Mouse (Mus musculus): ENCODE measurements around the gene Casp6. TPM values are rescaled to one million over a fixed set of nuclear protein-coding genes. Genes with fewer than 3 reads are reported as not detected.
A peak's percentile ranks its signal among the peaks of the same experiment; 100 is the strongest.

Casp6 gene
- polyA plus RNA-seq, 1 experiment from 2014 or later, result 42.3 TPM

DNA sequence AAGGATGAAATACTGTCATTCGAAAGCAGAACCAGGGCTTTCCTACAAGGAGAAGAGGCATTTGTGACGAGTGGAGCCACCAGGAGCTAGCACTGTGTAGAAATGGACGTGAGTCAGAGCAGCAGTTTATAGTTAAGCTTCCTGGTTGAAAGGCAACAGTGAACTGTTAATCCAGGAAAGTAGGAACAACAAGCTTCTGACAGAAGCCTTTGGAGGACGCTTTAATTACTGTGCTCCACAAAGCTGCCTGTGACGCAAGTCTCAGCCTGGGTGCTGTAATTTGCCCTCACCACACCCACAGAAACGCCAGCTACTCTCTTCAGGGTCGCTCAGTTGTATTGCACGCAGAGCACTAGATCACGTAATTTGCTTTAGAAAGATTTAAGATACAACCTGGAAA lies 35.3 kb downstream of the Casp6 start:
- Histone ChIP-seq H3K9ac (ENCODE audit: low read length) (no peak overlapping the region), H3K4me1 (ENCODE audit: control insufficient read depth, insufficient read depth, low read length) (0 out of 2 replicates have a peak, but pooled peaks cover 3% of the 10 kb centered on the region), H3K4me3 (ENCODE audit: low read depth, low read length) (no peak overlapping the region), H3K27me3 (replicated peaks; ENCODE audit: control insufficient read depth, insufficient read depth, low read length) (no peaks in the 10 kb centered on the region), H3K9me3 (replicated peaks; ENCODE audit: control insufficient read depth, low read length) (no peaks in the 10 kb centered on the region), H3K36me3 (ENCODE audit: control insufficient read depth, insufficient read depth, low read length) (no peaks in the 10 kb centered on the region), H3K4me2 (ENCODE audit: low read length) (no peak overlapping the region), H3K27ac (ENCODE audit: low read depth, low read length) (no peak overlapping the region)
- DNase-seq (ENCODE audit: low spot score), result peak; percentile 25
- no peak for ATAC-seq
- WGBS, result 19% methylated on average over 9 of the region's 9 CpGs

DNA sequence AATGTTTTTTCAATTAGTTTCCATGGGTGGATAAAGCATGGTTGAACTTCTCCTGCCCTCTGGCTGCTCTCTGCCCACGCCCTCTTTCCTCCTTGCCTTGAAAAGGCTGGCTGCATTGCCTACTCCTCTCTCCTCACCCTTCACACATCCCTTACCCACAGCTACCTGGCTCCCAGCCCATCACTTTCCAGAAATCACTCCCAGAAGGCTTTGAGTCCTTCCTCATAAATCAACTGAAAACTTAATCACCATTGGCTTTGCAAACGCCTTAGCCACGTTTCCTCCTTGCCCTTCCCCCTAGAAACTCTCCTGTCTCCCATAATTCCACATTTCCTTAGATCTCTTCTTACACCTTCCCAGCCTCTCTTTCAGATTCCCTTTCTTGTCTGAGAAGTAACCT lies 36.6 kb downstream of the Casp6 start:
- no peak overlapping the region for H3K4me2 ChIP-seq (ENCODE audit: low read length)
- no peak overlapping the region for H3K9ac ChIP-seq (ENCODE audit: low read length)
- no peak for ATAC-seq
- H3K4me1 ChIP-seq (ENCODE audit: control insufficient read depth, insufficient read depth, low read length), result 0 out of 2 replicates have a peak, but pooled peaks cover 3% of the 10 kb centered on the region
- no peak overlapping the region for H3K4me3 ChIP-seq (ENCODE audit: low read depth, low read length)
- WGBS, result 71% methylated on average over 3 of the region's 3 CpGs
- H3K9me3 ChIP-seq (replicated peaks; ENCODE audit: control insufficient read depth, low read length), result no peaks in the 10 kb centered on the region
- H3K27ac ChIP-seq (ENCODE audit: low read depth, low read length), result no peak overlapping the region
- DNase-seq (ENCODE audit: low spot score), result no peak
- no peaks in the 10 kb centered on the region for H3K36me3 ChIP-seq (ENCODE audit: control insufficient read depth, insufficient read depth, low read length)
- H3K27me3 ChIP-seq (replicated peaks; ENCODE audit: control insufficient read depth, insufficient read depth, low read length), result no peaks in the 10 kb centered on the region

DNA sequence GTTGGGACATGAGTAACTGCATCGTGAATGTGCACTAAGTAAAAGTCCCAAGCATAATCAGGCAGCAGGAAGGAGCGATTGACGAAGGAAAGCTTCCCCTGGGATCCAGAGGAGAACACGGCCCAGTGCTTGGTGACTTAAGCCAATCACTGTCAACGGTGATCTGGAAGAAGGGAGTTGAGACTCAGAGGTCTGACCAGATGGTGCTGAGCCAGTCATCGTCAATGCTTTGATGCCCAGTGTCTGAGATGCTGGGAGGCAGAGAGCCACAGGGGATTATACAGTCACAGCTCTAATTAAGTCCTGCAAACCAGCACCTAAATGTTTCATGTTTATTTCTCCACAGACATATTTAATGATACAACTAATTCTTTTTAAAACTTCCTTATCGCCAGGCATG lies 37.8 kb downstream of the Casp6 start:
- H3K9me3 ChIP-seq (replicated peaks; ENCODE audit: control insufficient read depth, low read length), result no peaks in the 10 kb centered on the region
- no peak overlapping the region for H3K4me2 ChIP-seq (ENCODE audit: low read length)
- no peak overlapping the region for H3K9ac ChIP-seq (ENCODE audit: low read length)
- no peak for DNase-seq (ENCODE audit: low spot score)
- ATAC-seq, result no peak
- no peak overlapping the region for H3K4me3 ChIP-seq (ENCODE audit: low read depth, low read length)
- 0 out of 2 replicates have a peak, but pooled peaks cover 3% of the 10 kb centered on the region for H3K4me1 ChIP-seq (ENCODE audit: control insufficient read depth, insufficient read depth, low read length)
- H3K27ac ChIP-seq (ENCODE audit: low read depth, low read length), result no peak overlapping the region
- 59% methylated on average over 7 of the region's 7 CpGs for WGBS
- no peaks in the 10 kb centered on the region for H3K27me3 ChIP-seq (replicated peaks; ENCODE audit: control insufficient read depth, insufficient read depth, low read length)
- H3K36me3 ChIP-seq (ENCODE audit: control insufficient read depth, insufficient read depth, low read length), result no peaks in the 10 kb centered on the region

DNA sequence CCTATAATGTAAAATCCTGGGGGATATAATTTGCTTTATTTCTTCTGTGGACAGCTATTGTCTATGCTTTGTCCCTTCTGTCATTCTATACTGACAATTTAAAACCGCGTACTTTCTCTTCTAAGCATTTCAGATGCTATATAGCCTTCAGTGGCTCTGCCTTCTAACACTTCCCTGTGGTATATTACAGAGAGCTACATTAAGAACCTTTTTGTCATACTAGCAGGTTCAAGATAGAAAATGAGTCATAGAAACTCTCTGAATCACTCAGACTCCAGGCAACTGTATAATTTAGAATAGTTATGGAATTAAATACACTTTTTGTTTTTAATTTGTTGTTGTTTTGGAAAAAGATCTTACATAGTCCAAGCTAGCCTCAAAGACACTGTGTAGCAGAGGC lies 39.6 kb downstream of the Casp6 start:
- 0 out of 2 replicates have a peak, but pooled peaks cover 3% of the 10 kb centered on the region for H3K4me1 ChIP-seq (ENCODE audit: control insufficient read depth, insufficient read depth, low read length)
- no peak for ATAC-seq

DNA sequence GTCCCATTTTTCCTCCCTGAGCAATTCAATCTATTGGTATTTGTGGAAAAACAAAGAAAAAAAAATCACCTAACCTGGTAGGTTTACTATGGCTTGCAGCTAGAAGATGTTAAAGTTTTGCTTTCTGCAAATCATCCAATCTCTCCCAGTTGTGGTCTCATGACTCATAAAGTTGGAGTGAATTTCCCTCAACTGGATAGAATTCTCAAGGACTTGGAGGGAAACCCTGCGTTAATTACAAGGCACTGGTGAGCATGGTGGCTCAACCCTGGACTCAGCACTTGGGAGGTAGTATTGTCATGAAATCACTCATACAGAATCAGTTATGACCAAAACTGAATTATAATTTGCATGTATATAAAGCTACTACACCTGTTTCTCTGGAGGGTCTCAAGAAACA lies 40.1 kb downstream of the Casp6 start:
- WGBS, result 91% methylated on average over 1 of the region's 1 CpGs
- H3K4me2 ChIP-seq (ENCODE audit: low read length), result no peak overlapping the region
- DNase-seq (ENCODE audit: low spot score), result no peak
- H3K9me3 ChIP-seq (replicated peaks; ENCODE audit: control insufficient read depth, low read length), result no peaks in the 10 kb centered on the region
- H3K9ac ChIP-seq (ENCODE audit: low read length), result no peak overlapping the region
- H3K4me3 ChIP-seq (ENCODE audit: low read depth, low read length), result no peak overlapping the region
- H3K27me3 ChIP-seq (replicated peaks; ENCODE audit: control insufficient read depth, insufficient read depth, low read length), result no peaks in the 10 kb centered on the region
- no peak overlapping the region for H3K27ac ChIP-seq (ENCODE audit: low read depth, low read length)
- H3K4me1 ChIP-seq (ENCODE audit: control insufficient read depth, insufficient read depth, low read length), result 0 out of 2 replicates have a peak, but pooled peaks cover 3% of the 10 kb centered on the region
- no peaks in the 10 kb centered on the region for H3K36me3 ChIP-seq (ENCODE audit: control insufficient read depth, insufficient read depth, low read length)
- ATAC-seq, result no peak

More for the DNA sequence above, 39.6 kb downstream of the Casp6 start:
- DNase-seq (ENCODE audit: low spot score), result no peak
- Histone ChIP-seq H3K27ac (ENCODE audit: low read depth, low read length) (no peak overlapping the region), H3K4me3 (ENCODE audit: low read depth, low read length) (no peak overlapping the region), H3K36me3 (ENCODE audit: control insufficient read depth, insufficient read depth, low read length) (no peaks in the 10 kb centered on the region), H3K9me3 (replicated peaks; ENCODE audit: control insufficient read depth, low read length) (no peaks in the 10 kb centered on the region), H3K4me2 (ENCODE audit: low read length) (no peak overlapping the region), H3K27me3 (replicated peaks; ENCODE audit: control insufficient read depth, insufficient read depth, low read length) (no peaks in the 10 kb centered on the region), H3K9ac (ENCODE audit: low read length) (no peak overlapping the region)
- 95% methylated on average over 2 of the region's 2 CpGs for WGBS

DNA sequence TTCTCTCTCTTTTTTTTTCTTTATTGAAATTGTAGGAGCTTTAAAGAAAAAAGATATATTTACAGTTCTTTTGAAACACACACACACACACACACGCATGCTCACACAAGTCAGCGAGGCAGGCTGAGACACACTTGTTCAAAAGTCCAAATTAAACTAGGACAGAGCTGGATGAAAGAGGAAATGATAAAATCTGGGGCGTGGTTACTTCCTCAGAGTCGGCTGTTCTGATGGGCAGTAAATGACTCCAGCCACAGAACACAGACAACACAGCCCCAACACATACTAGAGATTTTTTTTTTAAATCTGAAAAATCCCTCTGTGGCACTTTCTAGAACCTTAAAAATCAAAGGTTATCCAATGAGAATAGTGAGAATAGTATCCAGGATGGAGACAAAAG lies 42.6 kb downstream of the Casp6 start:
- Histone ChIP-seq H3K36me3 (ENCODE audit: control insufficient read depth, insufficient read depth, low read length) (no peaks in the 10 kb centered on the region), H3K4me1 (ENCODE audit: control insufficient read depth, insufficient read depth, low read length) (no peaks in the 10 kb centered on the region), H3K9me3 (replicated peaks; ENCODE audit: control insufficient read depth, low read length) (no peaks in the 10 kb centered on the region), H3K27ac (ENCODE audit: low read depth, low read length) (no peak overlapping the region), H3K4me2 (ENCODE audit: low read length) (no peak overlapping the region), H3K4me3 (ENCODE audit: low read depth, low read length) (no peak overlapping the region), H3K27me3 (replicated peaks; ENCODE audit: control insufficient read depth, insufficient read depth, low read length) (no peaks in the 10 kb centered on the region), H3K9ac (ENCODE audit: low read length) (no peak overlapping the region)
- WGBS, result 93% methylated on average over 4 of the region's 4 CpGs
- DNase-seq (ENCODE audit: low spot score) (no peak), ATAC-seq (no peak)

DNA sequence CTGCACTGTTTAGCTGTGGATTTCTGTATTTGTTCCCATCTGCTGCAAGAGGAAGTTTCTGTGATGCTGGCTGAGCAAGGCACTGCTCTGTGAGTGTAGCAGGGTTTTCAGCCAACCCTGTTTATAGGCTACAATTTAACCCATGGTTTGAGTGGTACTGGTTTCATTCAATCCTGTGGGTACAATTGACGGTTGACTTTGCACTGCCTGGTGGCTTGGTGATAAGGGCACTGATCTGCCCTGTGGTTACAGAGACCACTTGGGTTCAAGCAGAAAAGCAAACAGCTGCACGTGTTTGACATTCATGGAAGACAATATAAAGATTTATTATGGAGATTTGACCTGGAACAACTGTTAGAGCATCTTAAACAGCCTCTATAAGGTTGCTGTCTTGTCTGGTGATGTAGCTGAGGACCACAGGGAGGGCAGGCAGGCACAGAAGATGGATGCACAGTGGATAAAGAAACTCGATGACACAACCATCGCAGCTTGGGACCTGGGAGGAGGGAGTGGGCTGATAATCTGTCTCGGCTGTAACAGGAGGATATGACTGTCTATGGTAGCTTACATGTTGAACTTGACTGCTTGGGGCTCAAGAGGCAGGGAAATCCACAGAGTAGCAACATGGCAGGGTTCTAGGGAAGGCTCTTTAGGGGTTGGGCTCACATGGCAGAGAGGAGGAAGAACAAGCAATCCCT lies 45.1 kb downstream of the Casp6 start:
- ATAC-seq (no peak), DNase-seq (ENCODE audit: low spot score) (no peak)
- Histone ChIP-seq H3K27ac (ENCODE audit: low read depth, low read length) (no peak overlapping the region), H3K36me3 (ENCODE audit: control insufficient read depth, insufficient read depth, low read length) (no peaks in the 10 kb centered on the region), H3K9me3 (replicated peaks; ENCODE audit: control insufficient read depth, low read length) (no peaks in the 10 kb centered on the region), H3K4me1 (ENCODE audit: control insufficient read depth, insufficient read depth, low read length) (no peaks in the 10 kb centered on the region), H3K9ac (ENCODE audit: low read length) (no peak overlapping the region), H3K4me2 (ENCODE audit: low read length) (no peak overlapping the region), H3K4me3 (ENCODE audit: low read depth, low read length) (no peak overlapping the region), H3K27me3 (replicated peaks; ENCODE audit: control insufficient read depth, insufficient read depth, low read length) (no peaks in the 10 kb centered on the region)
- WGBS, result 84% methylated on average over 5 of the region's 5 CpGs

DNA sequence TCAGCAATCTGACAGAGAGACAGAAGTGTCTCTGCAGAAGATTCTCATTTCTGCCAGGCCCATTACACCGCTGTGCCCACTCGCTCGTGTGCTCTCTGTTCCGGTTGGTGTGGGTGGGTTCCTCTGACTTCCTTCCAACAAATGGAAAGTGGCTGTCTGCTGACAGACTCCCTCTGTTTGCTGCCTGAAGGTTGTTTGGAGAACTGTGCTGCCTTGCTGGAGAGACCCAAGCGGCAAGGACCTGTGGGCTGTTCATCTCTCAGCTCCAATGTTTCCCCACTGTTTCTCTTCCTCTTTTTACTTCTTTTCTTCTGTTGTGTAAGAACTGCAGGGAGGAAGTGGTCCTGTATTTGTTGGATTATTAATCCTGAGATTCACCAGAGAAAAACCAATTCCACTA lies 47.1 kb downstream of the Casp6 start:
- Histone ChIP-seq H3K4me3 (ENCODE audit: low read depth, low read length) (no peak overlapping the region), H3K4me1 (ENCODE audit: control insufficient read depth, insufficient read depth, low read length) (no peaks in the 10 kb centered on the region), H3K9me3 (replicated peaks; ENCODE audit: control insufficient read depth, low read length) (no peaks in the 10 kb centered on the region), H3K27ac (ENCODE audit: low read depth, low read length) (no peak overlapping the region), H3K27me3 (replicated peaks; ENCODE audit: control insufficient read depth, insufficient read depth, low read length) (no peaks in the 10 kb centered on the region), H3K4me2 (ENCODE audit: low read length) (no peak overlapping the region), H3K36me3 (ENCODE audit: control insufficient read depth, insufficient read depth, low read length) (no peaks in the 10 kb centered on the region), H3K9ac (ENCODE audit: low read length) (no peak overlapping the region)
- ATAC-seq (no peak), DNase-seq (ENCODE audit: low spot score) (no peak)
- 91% methylated on average over 5 of the region's 5 CpGs for whole genome bisulfite sequencing

DNA sequence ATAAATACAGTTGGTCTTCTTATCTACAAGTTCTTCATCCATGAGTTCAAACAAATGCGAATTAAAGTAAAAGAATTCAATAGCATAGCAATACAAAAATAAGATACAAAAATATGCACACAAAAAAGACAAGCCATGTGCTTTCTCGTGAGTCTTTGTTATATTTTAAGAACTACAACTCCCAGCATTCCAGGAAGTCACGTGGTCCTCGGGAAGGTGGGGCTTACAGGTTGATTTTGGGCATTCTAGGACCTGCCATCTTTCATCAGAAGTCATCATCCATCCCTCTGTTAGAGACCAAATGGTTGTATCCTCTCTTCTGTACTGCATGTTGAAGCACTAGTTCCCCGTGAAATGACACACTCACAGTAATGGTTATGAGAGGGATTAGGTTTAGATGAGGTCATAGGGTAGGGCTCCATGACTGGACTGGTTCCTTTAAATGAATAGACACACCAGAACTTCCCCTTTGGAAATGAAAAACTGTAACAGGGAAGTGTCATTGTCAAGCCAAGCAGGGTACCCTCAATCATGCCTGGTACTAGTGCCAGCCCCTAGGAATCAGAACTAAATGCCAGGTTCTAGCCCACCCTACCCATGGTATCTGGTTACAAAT lies 48.0 kb downstream of the Casp6 start:
- no peak for DNase-seq (ENCODE audit: low spot score)
- Histone ChIP-seq H3K4me2 (ENCODE audit: low read length) (no peak overlapping the region), H3K9me3 (replicated peaks; ENCODE audit: control insufficient read depth, low read length) (no peaks in the 10 kb centered on the region), H3K9ac (ENCODE audit: low read length) (no peak overlapping the region), H3K36me3 (ENCODE audit: control insufficient read depth, insufficient read depth, low read length) (no peaks in the 10 kb centered on the region), H3K27me3 (replicated peaks; ENCODE audit: control insufficient read depth, insufficient read depth, low read length) (no peaks in the 10 kb centered on the region), H3K4me3 (ENCODE audit: low read depth, low read length) (no peak overlapping the region), H3K4me1 (ENCODE audit: control insufficient read depth, insufficient read depth, low read length) (no peaks in the 10 kb centered on the region), H3K27ac (ENCODE audit: low read depth, low read length) (no peak overlapping the region)
- no peak for ATAC-seq
- WGBS, result 86% methylated on average over 5 of the region's 5 CpGs
